Mouse (Mus musculus) liver, adult 2 months (tissue): ENCODE data around the gene Sec24c.

Source experiments
- CTCF ChIP-seq: fragments of 200-500 bp; IDR thresholded peaks from 2 replicates; pipeline ENCODE4 v1.5.1; 2011; ENCODE audit warnings: low read depth, low read length, control low read depth
- POLR2A ChIP-seq: fragments of 200-500 bp; IDR thresholded peaks from 2 replicates; pipeline ENCODE4 v1.6.1; 2011; ENCODE audit warnings: low read length, control low read depth; ENCODE audit not compliant: insufficient read depth; ENCODE audit errors: extremely low read depth

GRCm38 (mm10) chr14:20733952-20734774, 60.1 kb downstream of the Sec24c start, which contains the start of gene Ndst2:
- TF ChIP-seq CTCF (no peak), POLR2A (peak; percentile 68; the same call in 1 of the 2 replicates)
